Mouse (Mus musculus) CH12.LX (cell line): ENCODE results near the gene Ccr1l1. TPM values are rescaled to one million over a fixed set of nuclear protein-coding genes. Genes with fewer than 3 reads are reported as not detected.

Experiments
- DNase-seq: peaks from one replicate; pipeline ENCODE4 v3.0.0-alpha.2; 2013; ENCODE audit errors: extremely low read depth
- H3K27ac ChIP-seq: 2 replicates; pipeline ENCODE4 v1.5.1; 2012; ENCODE audit warnings: low read depth, mild to moderate bottlenecking, control low read depth, moderate library complexity; ENCODE audit not compliant: insufficient read depth
- H3K27me3 ChIP-seq: replicated peaks from 2 replicates; pipeline ENCODE3; 2012; ENCODE audit warnings: inconsistent platforms
- H3K36me3 ChIP-seq, 2 experiments: replicated peaks in 1 of 2; 2 replicates each; pipeline versions ENCODE3 to v1.6.1; 2012; ENCODE audit warnings: inconsistent platforms in 1 of 2, low read length in 1 of 2, mild to moderate bottlenecking in 1 of 2, mixed read lengths in 1 of 2, moderate library complexity in 1 of 2; ENCODE audit not compliant: control insufficient read depth in 1 of 2, insufficient read depth in 1 of 2
- H3K4me1 ChIP-seq, 2 experiments: 2 replicates each; pipeline ENCODE4 v1.6.1; 2012; ENCODE audit warnings: inconsistent platforms in 1 of 2, moderate library complexity in 1 of 2; ENCODE audit not compliant: insufficient read depth in 2 of 2, control insufficient read depth in 1 of 2
- H3K4me2 ChIP-seq: 2 replicates; pipeline ENCODE4 v1.6.1; 2012; ENCODE audit warnings: low read depth, mild to moderate bottlenecking, control low read depth; ENCODE audit not compliant: poor library complexity, insufficient read depth, severe bottlenecking
- H3K4me3 ChIP-seq, 3 experiments: fragments of 150-350 bp in 1 of 3; sonication (generic) in 1 of 3; replicated peaks in 1 of 3; 2 replicates each; pipeline versions ENCODE3 to v1.5.1; 2011 to 2012; ENCODE audit warnings: low read depth in 2 of 3, low read length in 2 of 3, mild to moderate bottlenecking in 2 of 3, moderate library complexity in 2 of 3, control low read depth in 1 of 3, improper control_type of control experiment in 1 of 3, inconsistent platforms in 1 of 3, mixed read lengths in 1 of 3; ENCODE audit not compliant: poor library complexity in 1 of 3
- H3K79me2 ChIP-seq: replicated peaks from 2 replicates; pipeline ENCODE4 v1.6.1; 2012; ENCODE audit warnings: mild to moderate bottlenecking, moderate library complexity; ENCODE audit not compliant: control insufficient read depth, poor library complexity, insufficient read depth, severe bottlenecking; ENCODE audit errors: extremely low read depth
- H3K9ac ChIP-seq: 2 replicates; pipeline ENCODE4 v1.6.1; 2012; ENCODE audit warnings: low read depth, mild to moderate bottlenecking, control low read depth, moderate library complexity; ENCODE audit not compliant: insufficient read depth
- H3K9me3 ChIP-seq: replicated peaks from 2 replicates; pipeline ENCODE3; 2012; ENCODE audit warnings: low read length, inconsistent platforms, mixed read lengths
- BHLHE40 ChIP-seq: IDR thresholded peaks from 2 replicates; pipeline ENCODE4 v1.6.1; 2011; ENCODE audit warnings: mild to moderate bottlenecking, low read depth, low read length, improper control_type of control experiment
- E2F4 ChIP-seq: IDR thresholded peaks from 2 replicates; pipeline ENCODE4 v1.6.1; 2011; ENCODE audit warnings: low read depth, low read length, improper control_type of control experiment; ENCODE audit not compliant: insufficient replicate concordance
- EP300 ChIP-seq: IDR thresholded peaks from 2 replicates; pipeline ENCODE4 v1.6.1; 2011; ENCODE audit warnings: low read length, improper control_type of control experiment
- ETS1 ChIP-seq: conservative IDR thresholded peaks from 2 replicates; pipeline ENCODE4 v1.6.1; 2012; ENCODE audit warnings: low read depth, mild to moderate bottlenecking, inconsistent platforms, low read length, improper control_type of control experiment, moderate library complexity
- GABPA ChIP-seq: IDR thresholded peaks from 2 replicates; pipeline ENCODE4 v1.6.1; 2012; ENCODE audit warnings: low read depth, low read length, improper control_type of control experiment, inconsistent platforms; ENCODE audit not compliant: insufficient replicate concordance
- IRF4 ChIP-seq: IDR thresholded peaks from 2 replicates; pipeline ENCODE4 v1.6.1; 2014; ENCODE audit warnings: low read depth, mild to moderate bottlenecking, inconsistent platforms, low read length, improper control_type of control experiment
- JUN ChIP-seq: IDR thresholded peaks from 2 replicates; pipeline ENCODE4 v1.6.1; 2011; ENCODE audit warnings: low read depth, mild to moderate bottlenecking, low read length, improper control_type of control experiment, moderate library complexity; ENCODE audit not compliant: insufficient read depth
- JUND ChIP-seq: conservative IDR thresholded peaks from 2 replicates; pipeline ENCODE4 v1.6.1; 2011; ENCODE audit warnings: low read depth, low read length, improper control_type of control experiment
- MAFK ChIP-seq: IDR thresholded peaks from 2 replicates; pipeline ENCODE4 v1.6.1; 2011; ENCODE audit warnings: low read length, improper control_type of control experiment; ENCODE audit not compliant: insufficient replicate concordance
- MAX ChIP-seq: IDR thresholded peaks from 2 replicates; pipeline ENCODE4 v1.6.1; 2011; ENCODE audit warnings: low read length, improper control_type of control experiment
- NELFE ChIP-seq: IDR thresholded peaks from 2 replicates; pipeline ENCODE4 v1.6.1; 2011; ENCODE audit warnings: low read depth, low read length, improper control_type of control experiment
- NRF1 ChIP-seq: IDR thresholded peaks from 2 replicates; pipeline ENCODE4 v1.6.1; 2014; ENCODE audit warnings: low read depth, mild to moderate bottlenecking, inconsistent platforms, low read length, improper control_type of control experiment, moderate library complexity
- PAX5 ChIP-seq: IDR thresholded peaks from 2 replicates; pipeline ENCODE4 v1.6.1; 2012; ENCODE audit warnings: low read length, inconsistent platforms, mixed read lengths
- POLR2A ChIP-seq: IDR thresholded peaks from 2 replicates; pipeline ENCODE4 v1.6.1; 2011; ENCODE audit warnings: low read depth, mild to moderate bottlenecking, improper control_type of control experiment, low read length
- POLR2AphosphoS2 ChIP-seq: IDR thresholded peaks from 2 replicates; pipeline ENCODE4 v1.6.1; 2011; ENCODE audit warnings: low read depth, low read length, improper control_type of control experiment
- SIN3A ChIP-seq: IDR thresholded peaks from 2 replicates; pipeline ENCODE4 v1.6.1; 2012; ENCODE audit warnings: low read length, improper control_type of control experiment, inconsistent platforms
- UBTF ChIP-seq: IDR thresholded peaks from 2 replicates; pipeline ENCODE4 v1.6.1; 2012; ENCODE audit warnings: low read depth, mild to moderate bottlenecking, inconsistent platforms, low read length, improper control_type of control experiment, moderate library complexity
- USF2 ChIP-seq: conservative IDR thresholded peaks from 2 replicates; pipeline ENCODE4 v1.6.1; 2011; ENCODE audit warnings: low read depth, low read length, improper control_type of control experiment
- ZNF384 ChIP-seq: IDR thresholded peaks from 2 replicates; pipeline ENCODE4 v1.6.1; 2012; ENCODE audit warnings: low read depth, low read length, improper control_type of control experiment, inconsistent platforms
- dilution Hi-C: fragments of 300-500 bp; cut with MboI; formaldehyde crosslinking; loops from 2 replicates; pipeline ENCODE4 v1.14.3; 2020; ENCODE audit warnings: low sequenced_read_pairs; ENCODE audit not compliant: extremely low pct_unique_long_range_greater_than_20kb, extremely low pct_ligation_motif_present
- in situ Hi-C: fragments of 300-500 bp; cut with MboI; formaldehyde crosslinking; loops from 3 replicates; pipeline ENCODE4 v1.14.3; 2019; ENCODE audit warnings: low sequenced_read_pairs, low pct_ligation_motif_present, low pct_unique_long_range_greater_than_20kb, mixed read lengths
- polyA plus RNA-seq: library from polyadenylated mRNA; unstranded; fragments of >175 nt; gene quantifications from 2 replicates; pipeline ENCODE4 v1.2.1, GENCODE M21; 2012; ENCODE audit warnings: low read depth; ENCODE audit not compliant: insufficient read length
- total RNA-seq, 2 experiments: library from RNA; depleted of rRNA; stranded (reverse); fragments of 300-350 nt in 1 of 2; fragments of >200 nt in 1 of 2; gene quantifications; 2 replicates each; pipeline ENCODE4 v1.2.3; 2012 to 2014

Gene Ccr1l1
- total and polyA plus RNA-seq, 3 experiments = 0.08 TPM; not detected in 2

- peak; percentile 48; the same call in 1 of the 2 replicates for TF ChIP-seq EP300
- TF ChIP-seq IRF4 = peak; percentile 88
- no peak for TF ChIP-seq USF2
- TF ChIP-seq JUN = 0 out of 2 replicates have a peak, but pooled peaks have one; percentile 11
- TF ChIP-seq ETS1 = peak; percentile 72; the same call in 1 of the 2 replicates
- TF ChIP-seq JUND = peak; percentile 50
- dilution Hi-C loops = no loop called here
- Histone ChIP-seq H3K36me3 (no peaks in the 10 kb centered on the region), H3K27ac (peak overlapping the region; percentile 59; the same call in 1 of the 2 replicates), H3K4me2 (no peak overlapping the region), H3K4me1 (peaks cover 28 to 69% of the 10 kb centered on the region in 2 experiments), H3K9me3 (no peaks in the 10 kb centered on the region), H3K9ac (no peak overlapping the region), H3K27me3 (no peaks in the 10 kb centered on the region), H3K4me3 (no peak overlapping the region), H3K79me2 (no peaks in the 10 kb centered on the region)
- DNase-seq = peak; percentile 39
- in situ Hi-C loops = no loop called here
Observed at GRCm38 (mm10) chr9:123940168-123940567, 38.0 kb downstream of the Ccr1l1 start.

- Histone ChIP-seq H3K27ac (no peak overlapping the region), H3K4me2 (peak overlapping the region; percentile 21; the same call in 1 of the 2 replicates), H3K4me3 (no peak overlapping the region), H3K79me2 (no peaks in the 10 kb centered on the region), H3K9ac (no peak overlapping the region), H3K4me1 (peaks cover 28 to 74% of the 10 kb centered on the region in 2 experiments), H3K27me3 (no peaks in the 10 kb centered on the region), H3K9me3 (no peaks in the 10 kb centered on the region), H3K36me3 (no peaks in the 10 kb centered on the region)
- in situ Hi-C loops = no loop called here
- no peak for DNase-seq
- dilution Hi-C loops = no loop called here
- TF ChIP-seq MAFK = no peak
- TF ChIP-seq GABPA = no peak
- no peak for TF ChIP-seq UBTF
- TF ChIP-seq POLR2A = no peak
- TF ChIP-seq SIN3A = no peak
- TF ChIP-seq NELFE = no peak
- TF ChIP-seq MAX = no peak
- no peak for TF ChIP-seq NRF1
- no peak for TF ChIP-seq BHLHE40
- no peak for TF ChIP-seq PAX5
- TF ChIP-seq EP300 = no peak
- TF ChIP-seq ZNF384 = no peak
- TF ChIP-seq POLR2AphosphoS2 = no peak
- no peak for TF ChIP-seq JUND
- no peak for TF ChIP-seq E2F4
- TF ChIP-seq ETS1 = no peak
- no peak for TF ChIP-seq USF2
Observed at GRCm38 (mm10) chr9:123937989-123938388, 40.2 kb downstream of the Ccr1l1 start.
